Mouse (Mus musculus) frontal cortex, postnatal 10 days (tissue): ENCODE data around the gene Tbx10.
"Not testable (repeated sequence)": the region's sequence is repeated elsewhere in the genome, so short reads cannot be mapped to it uniquely, and the experiment has no call there.

Experiments
- DNase-seq, 2 experiments: peaks; one replicate each; pipeline ENCODE4 v3.0.0; 2022; ENCODE audit warnings: low spot score in 2 of 2, mixed read lengths in 1 of 2

Gene Tbx10

DNA sequence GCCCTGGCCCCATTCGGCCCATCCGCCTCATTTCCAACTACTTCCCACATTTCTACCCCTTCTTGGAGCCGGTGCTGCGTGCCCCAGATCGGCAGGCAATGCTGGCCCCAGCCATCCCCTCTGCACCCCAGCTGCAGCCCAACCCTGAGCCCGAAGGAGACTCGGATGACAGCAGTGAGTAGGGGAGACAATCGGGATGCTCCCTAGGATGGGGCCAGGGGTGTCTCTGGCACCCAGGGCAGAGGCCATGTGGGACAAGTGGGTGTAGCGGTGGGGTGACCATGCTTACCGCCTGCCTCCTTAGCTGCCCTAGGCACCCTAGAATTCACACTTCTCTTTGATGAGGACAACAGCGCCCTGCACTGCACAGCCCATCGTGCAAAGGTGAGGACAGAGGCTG, 11.1 kb downstream of the Tbx10 start:
- DNase-seq, result no peak

DNA sequence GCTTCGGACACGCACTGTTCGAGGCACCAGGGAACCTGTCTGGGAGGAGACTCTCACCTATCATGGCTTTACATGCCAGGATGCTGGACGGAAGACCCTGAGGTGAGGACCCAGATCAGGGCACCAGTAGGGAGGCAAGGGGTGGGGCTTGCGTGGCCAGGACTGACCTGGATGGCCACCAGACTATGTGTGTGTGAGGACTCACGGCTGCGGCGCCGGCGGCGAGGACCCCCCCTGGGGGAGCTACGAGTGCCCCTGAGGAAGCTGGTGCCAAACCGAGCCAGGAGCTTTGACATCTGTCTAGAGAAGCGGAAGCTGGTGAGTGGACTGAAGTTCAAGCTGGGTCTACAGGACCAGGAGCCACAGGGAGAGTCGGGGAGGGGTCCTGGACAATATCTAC, 11.8 kb downstream of the Tbx10 start:
- DNase-seq, result peak in 1 of 2 experiments; percentile 7

DNA sequence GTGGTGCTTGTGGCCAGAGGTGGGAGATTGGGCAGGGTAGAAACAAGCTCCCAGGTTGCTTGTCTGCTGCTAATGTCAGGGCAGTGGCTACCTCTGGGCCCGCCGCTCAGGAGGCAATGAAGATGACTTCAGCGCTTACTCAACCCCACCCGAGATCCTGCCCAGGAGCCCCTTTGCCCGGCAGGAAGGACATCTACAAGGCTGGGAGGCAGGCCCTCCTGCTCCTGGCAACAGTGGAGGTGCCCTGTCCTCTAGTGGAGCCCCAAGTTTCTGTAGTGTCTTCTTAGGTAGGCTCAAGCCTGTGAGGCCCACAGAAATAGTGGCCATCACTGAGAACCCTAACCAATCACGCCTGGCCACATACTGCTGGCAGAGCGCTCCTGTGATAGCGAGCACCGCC, 12.5 kb downstream of the Tbx10 start:
- peak in 1 of 2 experiments; percentile 11 for DNase-seq

DNA sequence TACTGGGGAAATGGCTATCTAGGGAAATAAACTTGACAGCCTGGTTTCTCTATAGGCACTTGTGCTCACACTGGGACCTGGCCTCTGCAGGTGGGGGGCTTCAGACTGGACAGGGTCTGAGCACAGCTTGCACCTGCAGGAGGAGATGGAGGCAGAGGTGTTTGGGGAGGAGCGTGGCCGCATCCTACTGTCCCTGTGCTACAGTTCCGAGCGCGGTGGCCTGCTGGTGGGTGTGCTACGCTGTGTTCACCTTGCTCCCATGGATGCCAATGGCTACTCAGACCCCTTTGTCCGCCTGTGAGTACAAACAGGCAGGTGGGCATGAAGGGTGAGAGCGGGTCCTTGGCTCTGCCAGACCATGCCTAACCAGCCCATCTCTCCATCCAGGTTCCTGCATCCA, 13.4 kb downstream of the Tbx10 start:
- peak in 1 of 2 experiments; percentile 5 for DNase-seq

DNA sequence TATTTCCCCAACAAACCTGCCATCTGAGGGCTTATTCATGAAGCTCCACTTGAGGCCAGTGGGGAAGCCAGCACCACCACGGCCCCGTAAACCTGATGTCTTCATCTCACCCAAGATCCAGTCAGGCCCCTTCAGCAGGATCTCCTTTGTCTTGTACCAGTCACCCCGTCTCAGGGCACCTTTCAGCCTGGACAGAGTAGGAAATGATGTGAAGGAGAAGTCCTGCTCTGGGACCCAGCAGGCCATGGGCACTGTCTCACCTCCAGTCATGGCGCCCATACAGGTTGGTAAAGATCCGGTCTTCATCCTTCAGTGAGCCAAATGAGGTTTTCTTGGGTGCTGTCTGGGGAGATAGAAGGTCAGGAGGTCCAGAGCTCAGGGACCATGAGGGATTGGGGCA, 18.5 kb downstream of the Tbx10 start:
- no peak for DNase-seq

DNA sequence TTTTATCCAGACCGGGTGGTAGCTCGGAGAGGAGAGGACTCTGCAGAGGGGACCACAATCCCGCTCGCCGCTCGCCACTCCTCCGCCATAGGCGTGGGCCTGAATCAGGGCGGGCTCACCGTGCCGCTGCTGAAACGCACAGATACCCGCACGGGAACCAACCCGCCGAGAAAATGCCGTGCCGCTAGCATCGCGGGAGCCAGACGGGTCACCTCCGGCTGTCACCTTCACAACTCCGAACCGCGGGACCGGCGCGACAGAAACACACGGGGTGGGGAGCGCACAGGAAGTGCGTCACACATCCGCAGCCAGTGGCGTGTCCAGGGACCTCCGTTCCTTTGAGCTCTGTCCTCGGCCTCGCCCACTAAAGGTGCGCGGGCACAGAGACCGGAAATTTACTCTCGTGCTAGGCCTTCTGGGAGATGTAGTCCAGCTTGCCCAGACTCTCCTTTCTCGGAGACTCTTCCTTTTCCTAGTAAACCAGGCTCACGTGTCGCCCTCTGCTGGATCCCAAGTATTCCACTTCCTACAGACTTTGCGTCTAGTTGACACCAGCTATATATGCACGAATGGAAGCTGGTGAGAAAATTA, 20.0 kb downstream of the Tbx10 start, which contains the start of gene Ndufv1:
TSS of gene Ndufv1 (minus strand) at position 375 of the 591 bp plus-strand sequence.
- DNase-seq, result peak; percentile 97 to 98

DNA sequence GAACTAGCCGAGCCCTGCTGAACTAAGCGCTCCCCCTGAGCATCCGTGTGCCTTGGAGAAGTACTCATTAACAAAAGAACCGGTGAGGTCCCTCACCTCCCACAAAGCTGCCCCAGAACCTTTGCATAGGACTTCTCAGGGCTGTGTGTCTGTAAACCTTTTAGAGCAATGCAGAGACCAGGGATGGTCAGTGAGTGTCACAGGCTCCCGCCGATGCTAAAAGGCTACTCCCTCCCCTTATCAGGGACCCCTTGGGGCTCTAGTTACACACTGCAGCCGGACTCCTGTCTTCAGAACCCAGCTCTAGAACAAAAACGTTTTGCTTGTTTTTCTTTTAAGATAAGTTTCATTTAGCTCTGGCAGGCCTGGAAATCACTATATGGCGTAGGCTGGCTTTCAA, 20.5 kb downstream of the Tbx10 start:
- DNase-seq, result no peak

DNA sequence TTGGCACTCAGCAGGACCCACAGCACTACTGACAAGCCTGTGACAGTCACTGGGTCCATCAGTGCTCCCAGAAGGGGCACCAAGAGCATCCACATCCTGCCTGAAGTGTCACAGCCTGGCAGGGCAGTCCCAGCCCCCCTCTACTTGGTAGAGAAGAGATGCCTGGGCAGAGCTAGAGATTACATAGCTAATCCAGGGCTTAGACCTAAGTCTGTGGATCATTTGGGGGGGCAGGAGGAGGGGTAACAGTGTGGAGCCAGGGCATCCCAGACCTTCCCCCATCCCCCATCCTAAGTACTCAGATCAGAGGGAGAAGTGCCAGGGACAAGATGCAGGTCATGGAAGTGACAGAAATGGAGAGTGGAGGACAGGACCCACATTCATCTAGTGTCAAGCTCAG, 22.2 kb downstream of the Tbx10 start:
- DNase-seq, result no peak

DNA sequence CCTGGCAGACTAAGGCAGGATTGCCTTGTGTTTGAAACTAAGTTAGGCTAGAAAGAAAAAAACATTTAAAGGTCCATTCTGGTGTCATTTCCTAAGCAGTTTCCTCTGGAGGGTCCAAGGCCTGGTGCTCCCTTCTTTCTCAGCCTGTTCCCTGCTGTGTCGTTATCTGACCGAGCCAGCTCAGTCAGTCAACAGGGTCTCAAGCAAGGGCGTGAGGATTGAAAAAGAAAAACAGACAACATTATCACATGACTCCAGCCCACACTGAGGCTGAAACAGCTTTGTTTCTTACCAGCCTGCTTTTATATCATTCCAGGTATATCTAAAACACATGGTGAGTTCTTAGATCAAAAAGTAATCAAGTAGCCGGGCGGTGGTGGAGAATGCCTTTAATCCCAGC, 23.1 kb downstream of the Tbx10 start:
- no peak for DNase-seq

DNA sequence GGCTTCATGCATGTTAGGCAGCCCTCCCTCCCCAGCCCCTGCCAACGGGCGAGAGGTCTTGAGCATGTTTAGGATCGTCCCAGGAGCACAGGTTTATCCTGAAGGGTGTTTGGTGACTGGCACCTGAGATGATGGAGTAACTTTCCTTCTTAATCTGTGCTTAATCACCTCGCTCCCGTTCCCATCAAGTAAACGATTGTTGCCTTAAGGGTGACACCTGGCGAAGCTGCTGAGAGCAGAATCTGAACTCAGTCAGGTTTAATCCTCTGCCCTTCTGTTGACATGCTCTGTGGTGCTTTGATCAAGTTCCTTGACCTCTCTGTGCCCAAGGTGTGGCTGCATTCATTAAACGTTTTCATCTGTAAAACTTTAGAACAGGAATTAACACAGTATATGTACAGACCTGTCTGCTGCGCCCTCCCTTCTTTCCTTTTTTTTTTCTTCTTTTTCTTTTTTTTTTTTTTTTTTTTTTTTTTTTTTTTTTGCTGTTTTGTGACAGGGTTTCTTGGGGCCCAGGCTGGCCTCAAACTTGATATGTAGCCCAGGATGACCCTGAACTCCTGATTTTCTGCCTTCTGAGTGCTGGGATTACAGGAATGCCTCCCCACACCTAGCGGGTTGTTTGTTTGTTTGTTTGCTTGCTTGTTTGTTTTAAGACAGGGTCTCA, 25.5 kb downstream of the Tbx10 start:
- no peak for DNase-seq

DNA sequence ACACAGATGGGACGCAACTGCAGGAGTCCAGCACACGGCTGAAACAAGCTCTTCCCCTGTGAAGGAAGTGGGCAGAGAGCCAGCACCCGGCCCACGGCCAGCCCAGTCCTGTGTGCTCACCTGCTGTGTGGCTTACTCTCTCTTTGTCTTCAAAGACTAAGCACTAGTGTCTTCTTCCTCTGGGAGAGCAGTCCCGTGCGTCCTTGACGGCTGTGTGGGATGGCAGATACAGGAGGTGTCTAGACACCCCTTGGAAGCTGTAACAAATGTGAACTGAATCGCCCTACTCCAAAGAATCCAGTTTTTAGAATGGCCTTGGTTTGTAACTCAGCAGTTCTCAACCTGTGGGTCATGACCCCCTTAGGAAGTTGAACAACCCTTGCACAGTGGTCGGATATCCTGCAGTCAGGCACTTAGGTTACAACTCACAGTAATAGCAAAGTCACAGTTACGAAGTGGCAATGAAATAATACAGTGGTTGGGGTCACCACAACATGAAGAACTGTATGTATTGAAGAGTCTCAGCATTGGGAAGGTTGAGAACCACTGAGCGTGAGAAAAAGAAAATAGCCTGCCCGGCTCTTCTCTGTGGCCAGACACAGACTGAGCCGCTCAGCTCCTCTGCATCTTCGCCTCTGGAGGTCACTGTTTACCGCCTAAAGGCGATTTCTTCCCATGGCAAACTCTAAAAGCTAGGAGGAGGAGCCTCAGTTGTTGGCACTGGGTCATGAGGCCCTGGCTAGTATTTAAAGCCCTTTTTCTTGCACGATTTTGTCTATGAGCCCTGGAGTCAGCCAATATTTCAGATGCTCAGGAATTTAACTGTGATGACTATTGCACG, 26.4 kb downstream of the Tbx10 start:
- peak in 1 of 2 experiments; percentile 76 for DNase-seq

DNA sequence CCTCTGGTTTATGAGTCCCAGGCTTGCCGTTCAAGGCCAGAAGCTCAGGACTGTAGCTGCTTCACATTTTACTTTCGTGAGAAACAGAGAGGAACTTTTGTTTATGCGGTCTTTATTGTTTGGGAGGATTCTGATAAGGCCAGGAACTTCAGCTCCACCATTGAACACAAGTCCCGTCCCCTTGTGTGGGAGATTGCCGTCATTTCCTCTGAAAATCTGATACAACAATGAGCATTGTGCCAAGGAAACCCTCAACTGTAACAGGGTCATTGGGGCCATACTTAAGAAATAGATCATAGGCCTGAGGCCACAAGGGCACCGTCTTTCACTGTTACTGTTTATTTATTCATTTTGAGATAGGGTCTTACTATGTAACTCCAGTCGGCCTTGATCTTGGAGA, 30.6 kb downstream of the Tbx10 start:
- no peak for DNase-seq

DNA sequence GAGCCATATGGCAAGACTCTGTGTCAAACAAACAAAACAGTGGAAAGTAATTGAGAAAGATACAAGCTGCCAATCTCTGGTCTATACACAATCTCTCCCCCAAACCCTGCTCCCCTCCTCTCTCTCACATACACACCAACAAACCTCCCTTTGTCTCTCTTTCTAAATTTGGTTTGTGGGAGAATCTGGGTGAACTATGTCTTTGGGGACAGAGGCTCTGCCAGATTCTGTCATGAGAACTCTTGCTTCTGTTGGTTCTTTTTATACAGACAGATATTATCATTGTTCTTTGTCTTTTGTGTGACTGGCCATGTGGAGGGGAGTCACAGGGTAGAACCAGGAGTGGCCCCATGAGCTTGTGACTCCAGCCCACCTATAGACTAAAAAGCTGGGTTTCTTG, 35.0 kb downstream of the Tbx10 start:
- DNase-seq, result no peak

DNA sequence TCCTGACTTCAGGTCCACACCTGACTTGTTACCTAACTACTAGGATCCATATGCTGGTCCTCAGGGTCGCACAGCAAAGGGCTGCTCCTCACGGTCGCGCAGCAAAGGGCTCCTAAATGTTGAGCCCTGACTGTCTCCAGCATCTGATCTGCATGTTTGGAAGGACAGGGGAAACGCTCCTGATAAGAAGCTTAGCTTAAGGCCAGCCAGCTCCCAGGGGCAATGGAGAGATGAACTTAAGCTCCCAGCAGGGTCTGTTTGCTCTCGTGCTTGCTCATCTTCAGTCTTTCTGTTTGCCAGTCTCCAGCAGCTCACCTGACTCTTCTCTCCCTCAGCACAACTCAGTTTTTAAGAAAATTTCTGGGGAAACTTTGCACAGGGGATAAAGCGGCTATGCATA, 40.1 kb downstream of the Tbx10 start:
- no peak for DNase-seq

DNA sequence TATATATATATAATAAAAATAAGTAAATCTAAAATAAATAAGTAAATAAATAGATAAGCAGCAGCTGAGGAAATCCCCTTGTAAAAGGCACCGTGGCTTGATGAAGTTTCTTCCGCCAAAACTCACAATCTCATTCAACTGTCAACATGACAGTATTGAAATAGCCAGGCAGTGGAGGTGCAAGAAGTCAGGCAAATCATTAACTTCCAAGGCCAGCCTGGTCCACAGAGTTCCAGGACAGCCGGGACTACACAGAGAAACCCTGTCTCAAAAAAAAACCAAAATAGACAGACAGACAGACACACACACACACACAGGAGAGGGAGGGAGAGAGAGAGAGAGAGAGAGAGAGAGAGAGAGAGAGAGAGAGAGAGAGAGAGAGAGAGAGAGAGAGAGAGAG, 40.7 kb downstream of the Tbx10 start:
- no peak for DNase-seq

DNA sequence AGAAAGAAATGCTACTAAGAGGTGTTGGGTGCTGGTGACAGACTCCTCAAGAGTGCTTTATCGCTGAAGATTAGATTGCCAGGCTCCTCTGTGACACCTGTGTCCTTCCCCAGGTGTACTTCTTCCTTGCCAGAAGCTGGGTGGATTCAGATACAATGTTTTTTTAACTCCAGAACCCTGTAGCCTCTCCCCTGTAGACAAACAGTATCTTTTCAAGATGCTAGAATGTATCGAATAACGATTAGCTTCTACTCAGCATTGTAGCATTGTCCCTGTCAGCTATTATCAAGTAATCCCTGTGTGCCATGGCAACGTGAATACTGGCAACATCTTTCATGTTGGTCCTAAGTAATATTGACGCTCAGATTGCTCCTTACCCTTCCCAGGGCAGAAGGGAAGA, 41.2 kb downstream of the Tbx10 start:
- no peak for DNase-seq

DNA sequence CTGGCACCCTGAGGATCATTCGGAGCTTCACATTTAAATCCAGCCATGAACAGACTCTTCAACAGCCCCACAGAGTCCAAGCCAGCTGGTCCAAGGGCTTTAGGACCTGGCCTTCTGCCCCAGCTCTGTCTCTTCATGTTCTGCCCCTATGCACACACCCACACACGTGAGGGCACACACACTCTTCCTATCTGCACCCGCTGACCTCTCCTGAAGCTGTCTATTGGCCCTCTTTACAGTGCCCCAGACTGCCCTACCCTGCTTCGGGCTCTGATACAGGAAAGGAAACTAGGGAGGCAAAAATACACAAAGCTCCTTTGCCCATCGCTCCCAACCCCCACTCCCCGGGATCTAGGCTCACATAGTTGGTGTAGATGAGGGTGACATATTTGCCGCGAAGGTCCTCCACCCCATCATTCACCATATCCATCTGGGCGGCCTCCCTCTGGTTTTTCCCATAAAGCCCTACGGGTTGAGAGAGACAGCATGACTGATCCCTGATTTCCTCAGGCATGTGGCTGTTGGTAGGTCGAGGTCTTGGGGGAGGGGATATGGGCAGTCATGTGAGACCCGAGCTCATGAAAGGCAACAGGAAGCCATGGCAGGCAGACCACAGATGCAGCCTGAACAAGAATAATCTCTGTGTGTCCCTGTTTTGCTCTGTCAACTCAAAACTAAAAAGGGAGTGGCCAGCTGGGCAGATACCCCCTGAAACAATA, 43.9 kb downstream of the Tbx10 start:
- DNase-seq, result no peak

DNA sequence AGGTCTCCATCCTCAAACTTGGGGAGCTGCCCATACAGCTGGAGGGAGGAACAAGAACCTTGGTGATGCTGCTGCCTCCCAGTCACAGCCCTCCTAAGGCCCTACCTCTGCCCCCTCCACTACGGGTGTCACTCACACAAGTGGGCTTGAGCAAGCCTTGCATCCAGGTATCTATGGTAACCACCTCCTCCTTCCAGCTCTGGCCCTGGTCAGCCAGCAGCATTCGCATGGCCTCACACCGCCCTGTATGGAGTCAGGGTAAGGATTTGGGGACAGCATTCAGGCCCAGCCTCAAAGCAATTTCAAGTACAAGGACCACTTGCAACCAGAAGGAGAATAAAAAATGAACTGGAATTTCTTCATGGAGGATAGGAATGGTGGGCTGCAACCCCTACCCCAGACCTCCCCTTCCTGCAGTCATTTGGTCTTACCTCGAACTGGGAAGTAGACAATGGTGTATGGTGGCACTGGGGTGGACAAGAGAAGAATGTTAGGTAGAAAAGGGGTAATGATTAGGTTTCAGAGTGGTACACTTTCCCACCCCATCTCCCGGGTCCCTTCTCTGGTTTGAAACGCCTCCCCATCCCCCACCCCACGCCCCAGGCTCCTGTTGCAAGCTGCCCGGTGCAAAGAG, 44.7 kb downstream of the Tbx10 start:
- DNase-seq, result not testable (repeated sequence)

DNA sequence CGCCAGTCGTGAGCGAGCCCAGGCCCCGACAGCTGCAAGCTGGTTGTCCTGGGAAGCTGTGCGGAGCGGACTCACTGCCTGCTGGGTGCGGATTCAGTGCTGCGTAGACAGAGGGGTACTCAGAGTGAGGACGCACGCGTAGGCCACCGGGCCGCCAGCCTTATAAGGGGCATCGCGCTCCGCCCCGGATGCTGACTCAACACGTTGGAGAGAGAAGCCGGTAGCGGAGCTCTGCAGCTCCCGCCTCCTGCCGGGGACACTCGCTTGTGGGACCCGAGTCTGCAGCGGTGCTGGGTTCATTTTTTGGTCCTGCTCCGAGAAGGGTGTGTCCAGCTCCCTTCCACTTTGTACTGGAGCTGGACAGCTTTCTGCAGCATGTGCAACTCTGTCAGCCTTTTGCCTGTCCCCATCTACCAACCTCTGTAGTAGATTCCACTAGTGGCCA, 45.3 kb downstream of the Tbx10 start, which contains the start of gene Gstp1:
TSS of gene Gstp1 (minus strand) at position 198 of the 445 bp plus-strand sequence.
- peak; percentile 73 to 83 for DNase-seq

DNA sequence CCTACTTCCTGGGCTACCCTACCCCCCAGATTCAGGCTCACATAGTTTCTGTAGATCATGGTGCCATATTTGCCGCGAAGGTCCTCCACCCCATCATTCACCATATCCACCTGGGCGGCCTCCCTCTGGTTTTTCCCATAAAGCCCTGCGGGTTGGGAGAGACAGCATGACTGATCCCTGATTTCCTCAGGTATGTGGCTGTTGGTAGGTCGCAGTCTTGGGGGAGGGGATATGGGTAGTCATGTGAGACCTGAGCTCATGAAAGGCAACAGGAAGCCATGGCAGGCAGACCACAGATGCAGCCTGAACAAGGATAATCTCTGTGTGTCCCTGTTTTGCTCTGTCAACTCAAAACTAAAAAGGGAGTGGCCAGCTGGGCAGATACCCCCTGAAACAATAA, 48.4 kb downstream of the Tbx10 start:
- not testable (repeated sequence) for DNase-seq

DNA sequence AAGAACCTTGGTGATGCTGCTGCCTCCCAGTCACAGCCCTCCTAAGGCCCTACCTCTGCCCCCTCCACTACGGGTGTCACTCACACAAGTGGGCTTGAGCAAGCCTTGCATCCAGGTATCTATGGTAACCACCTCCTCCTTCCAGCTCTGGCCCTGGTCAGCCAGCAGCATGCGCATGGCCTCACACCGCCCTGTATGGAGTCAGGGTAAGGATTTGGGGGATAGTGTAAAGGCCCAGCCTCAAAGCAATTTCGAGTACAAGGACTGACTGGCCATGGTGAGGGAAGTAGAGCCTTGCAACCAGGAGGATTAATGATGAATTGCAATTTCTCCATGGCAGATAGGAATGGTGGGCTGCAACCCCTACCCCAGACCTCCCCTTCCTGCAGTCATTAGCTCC, 48.9 kb downstream of the Tbx10 start:
- not testable (repeated sequence) for DNase-seq
